In genomic region chr5:143908926-143909325, GRCm38 (mm10) we compare ENCODE assay signal across 8 mouse cellular contexts. TPM values are rescaled to one million over a fixed set of nuclear protein-coding genes. Genes with fewer than 3 reads are reported as not detected.
DNase-seq lines count a peak whose midpoint lies in the region; ATAC-seq and TF ChIP-seq lines count a peak whose summit lies in the region.

No protein-coding gene starts in this region.

- peak overlapping the region; percentile 76 for H3K4me3 ChIP-seq in cerebellum, adult 2 months (replicated peaks; ENCODE audit: insufficient read depth, low read depth, low read length)
- peak overlapping the region; percentile 71 for H3K4me3 ChIP-seq in liver, embryonic 11.5 days (ENCODE audit: low read depth, low read length)

- no peak for DNase-seq in cerebellum, adult 2 months
- no peak for DNase-seq in cerebellum, adult 9-10 months
- DNase-seq in 3T3-L1 (ENCODE audit: low read depth, low spot score) = peak; percentile 49
- no peak for DNase-seq in liver, embryonic 11.5 days (ENCODE audit: low spot score)
- DNase-seq in ovary, adult 18-20 months (ENCODE audit: low spot score) = no peak
- no peak for DNase-seq in right cerebral cortex, postnatal 4 days

- H3K9ac ChIP-seq in liver, embryonic 11.5 days (ENCODE audit: low read depth, low read length) = peak overlapping the region; percentile 64

- no peaks in the 10 kb centered on the region for H3K9me3 ChIP-seq in liver, embryonic 11.5 days (ENCODE audit: control insufficient read depth, low read length)

- WGBS in cerebellum, adult 2 months = 2% methylated on average over 9 of the region's 9 CpGs
- WGBS in liver, embryonic 11.5 days = 2% methylated on average over 9 of the region's 9 CpGs

- no peak for TF ChIP-seq POLR2A in cerebellum, adult 2 months (IDR thresholded peaks at IDR 0.05; ENCODE audit: borderline replicate concordance, insufficient read depth, low read length)

- H3K27me3 ChIP-seq in cerebellum, adult 2 months (ENCODE audit: control insufficient read depth, insufficient read depth, low read length) = no peaks in the 10 kb centered on the region
- H3K27me3 ChIP-seq in liver, embryonic 11.5 days (replicated peaks; ENCODE audit: control insufficient read depth, insufficient read depth, low read length) = no peaks in the 10 kb centered on the region

- ATAC-seq in erythroid progenitor cell, adult 5-6 weeks (replicated peaks; ENCODE audit: low FRiP score, poor library complexity, severe bottlenecking) = peak; percentile 61
- peak; percentile 35; the same call in 1 of the 2 replicates for ATAC-seq in liver, embryonic 11.5 days (replicated peaks; ENCODE audit: low FRiP score)
- ATAC-seq in granulocyte monocyte progenitor cell, adult 5-6 weeks (replicated peaks; ENCODE audit: poor library complexity, severe bottlenecking) = no peak

- H3K4me1 ChIP-seq in cerebellum, adult 2 months (ENCODE audit: control insufficient read depth, insufficient read depth, low read length) = no peaks in the 10 kb centered on the region; the same call in 1 of the 2 replicates
- H3K4me1 ChIP-seq in liver, embryonic 11.5 days (replicated peaks; ENCODE audit: control insufficient read depth, insufficient read depth, low read length) = peaks cover 20% of the 10 kb centered on the region

- peak overlapping the region; percentile 88 for H3K4me2 ChIP-seq in liver, embryonic 11.5 days

- no peak for TF ChIP-seq CTCF in cerebellum, adult 2 months (IDR thresholded peaks at IDR 0.05; ENCODE audit: borderline replicate concordance, insufficient read depth, low read depth, low read length)

- peaks cover 16% of the 10 kb centered on the region for H3K36me3 ChIP-seq in liver, embryonic 11.5 days (ENCODE audit: control insufficient read depth, insufficient read depth, low read length)

- no peak overlapping the region for H3K27ac ChIP-seq in cerebellum, adult 2 months (ENCODE audit: insufficient read depth, low read length)
- peak overlapping the region; percentile 90 for H3K27ac ChIP-seq in liver, embryonic 11.5 days (ENCODE audit: low read depth, low read length)

RNA-seq across cellular contexts. Expression of gene Aimp2, which starts 0.7 kb away (rescaled TPM):
- polyA plus RNA-seq in cerebellum, adult 2 months (2012; rRNA removed) = 50.2 and 55.4 TPM in 2 replicates
- 25.2 and 34.8 TPM in 2 replicates for total RNA-seq in erythroid progenitor cell, adult 5-6 weeks (2015; ENCODE audit: low replicate concordance)
- 14.9 and 75.8 TPM in 2 replicates for total RNA-seq in erythroid progenitor cell, adult 5-6 weeks (2017; ENCODE audit: low replicate concordance)
- 126 and 130 TPM in 2 replicates for polyA plus RNA-seq in liver, embryonic 11.5 days (2014; fragmentation: Nextera tagmentation; extraction: Ambion mirVana)
- total RNA-seq in granulocyte monocyte progenitor cell, adult 5-6 weeks (2014; fragmentation: Nextera tagmentation) = 30.0 and 72.5 TPM in 2 replicates
- total RNA-seq in granulocyte monocyte progenitor cell, adult 5-6 weeks (2017) = 101 and 115 TPM in 2 replicates

RNA-seq across cellular contexts. Expression of gene Pms2, which starts 0.8 kb away (rescaled TPM):
- 17.2 and 18.5 TPM in 2 replicates for polyA plus RNA-seq in cerebellum, adult 2 months (2012; rRNA removed)
- 36.0 and 49.0 TPM in 2 replicates for total RNA-seq in erythroid progenitor cell, adult 5-6 weeks (2015; ENCODE audit: low replicate concordance)
- total RNA-seq in erythroid progenitor cell, adult 5-6 weeks (2017; ENCODE audit: low replicate concordance) = 79.1 and 92.9 TPM in 2 replicates
- polyA plus RNA-seq in liver, embryonic 11.5 days (2014; fragmentation: Nextera tagmentation; extraction: Ambion mirVana) = 27.0 and 30.9 TPM in 2 replicates
- total RNA-seq in granulocyte monocyte progenitor cell, adult 5-6 weeks (2014; fragmentation: Nextera tagmentation) = 21.7 and 33.0 TPM in 2 replicates
- total RNA-seq in granulocyte monocyte progenitor cell, adult 5-6 weeks (2017) = 35.4 and 42.6 TPM in 2 replicates

RNA-seq across cellular contexts. Expression of gene Ankrd61, which starts 11.4 kb away (rescaled TPM):
- polyA plus RNA-seq in cerebellum, adult 2 months (2012; rRNA removed) = 0.29 and 0.44 TPM in 2 replicates
- total RNA-seq in erythroid progenitor cell, adult 5-6 weeks (2015; ENCODE audit: low replicate concordance) = not detected in 2 replicates
- total RNA-seq in erythroid progenitor cell, adult 5-6 weeks (2017; ENCODE audit: low replicate concordance) = 1.2 and 2.3 TPM in 2 replicates
- 0.19 and 0.22 TPM in 2 replicates for polyA plus RNA-seq in liver, embryonic 11.5 days (2014; fragmentation: Nextera tagmentation; extraction: Ambion mirVana)
- not detected in 2 replicates for total RNA-seq in granulocyte monocyte progenitor cell, adult 5-6 weeks (2014; fragmentation: Nextera tagmentation)
- not detected in 2 replicates for total RNA-seq in granulocyte monocyte progenitor cell, adult 5-6 weeks (2017)

RNA-seq across cellular contexts. Expression of gene Gm42421, which starts 19.0 kb away (rescaled TPM):
- polyA plus RNA-seq in cerebellum, adult 2 months (2012; rRNA removed) = 3.3 and 3.4 TPM in 2 replicates
- total RNA-seq in erythroid progenitor cell, adult 5-6 weeks (2015; ENCODE audit: low replicate concordance) = 10.5 TPM in 1 of 2 replicates, not detected in the other
- 0.90 and 8.6 TPM in 2 replicates for total RNA-seq in erythroid progenitor cell, adult 5-6 weeks (2017; ENCODE audit: low replicate concordance)
- 0.41 and 0.70 TPM in 2 replicates for polyA plus RNA-seq in liver, embryonic 11.5 days (2014; fragmentation: Nextera tagmentation; extraction: Ambion mirVana)
- total RNA-seq in granulocyte monocyte progenitor cell, adult 5-6 weeks (2014; fragmentation: Nextera tagmentation) = not detected in 2 replicates
- total RNA-seq in granulocyte monocyte progenitor cell, adult 5-6 weeks (2017) = 1.0 TPM in 1 of 2 replicates, not detected in the other

RNA-seq across cellular contexts. Expression of gene Rsph10b, which starts 23.9 kb away (rescaled TPM):
- 11.7 and 12.9 TPM in 2 replicates for polyA plus RNA-seq in cerebellum, adult 2 months (2012; rRNA removed)
- 3.4 and 11.2 TPM in 2 replicates for total RNA-seq in erythroid progenitor cell, adult 5-6 weeks (2015; ENCODE audit: low replicate concordance)
- total RNA-seq in erythroid progenitor cell, adult 5-6 weeks (2017; ENCODE audit: low replicate concordance) = 5.1 and 12.6 TPM in 2 replicates
- 0.34 TPM in 2 replicates for polyA plus RNA-seq in liver, embryonic 11.5 days (2014; fragmentation: Nextera tagmentation; extraction: Ambion mirVana)
- total RNA-seq in granulocyte monocyte progenitor cell, adult 5-6 weeks (2014; fragmentation: Nextera tagmentation) = 0.92 TPM in 1 of 2 replicates, not detected in the other
- total RNA-seq in granulocyte monocyte progenitor cell, adult 5-6 weeks (2017) = not detected in 2 replicates
